Mouse (Mus musculus): ENCODE measurements around the gene Smdt1. TPM values are rescaled to one million over a fixed set of nuclear protein-coding genes. Genes with fewer than 3 reads are reported as not detected.

Gene Smdt1
- polyA plus RNA-seq, 1 experiment from 2014 or later, result 151 TPM

GRCm38 (mm10) chr15:82307107-82307506, 31.7 kb upstream of the Smdt1 start:
- no peaks in the 10 kb centered on the region for H3K36me3 ChIP-seq (replicated peaks; ENCODE audit: insufficient read depth, low read length)
- no peak overlapping the region for H3K4me2 ChIP-seq (ENCODE audit: low read depth, low read length)
- TF ChIP-seq EP300 (IDR thresholded peaks at IDR 0.05; ENCODE audit: low read depth), result no peak
- TF ChIP-seq CTCF (IDR thresholded peaks at IDR 0.05; ENCODE audit: low read depth), result no peak
- WGBS (ENCODE audit: insufficient replicate concordance), result 56% methylated on average over 3 of the region's 3 CpGs
- ATAC-seq (no peak), DNase-seq (no peak)
- no peak overlapping the region for H3K9ac ChIP-seq (replicated peaks)
- H3K27me3 ChIP-seq (ENCODE audit: insufficient read depth, low read length), result no peaks in the 10 kb centered on the region
- H3K27ac ChIP-seq (ENCODE audit: low read depth), result no peak overlapping the region
- H3K4me1 ChIP-seq (ENCODE audit: insufficient read depth), result no peaks in the 10 kb centered on the region
- H3K9me3 ChIP-seq (ENCODE audit: low read length), result no peaks in the 10 kb centered on the region
- no peak overlapping the region for H3K4me3 ChIP-seq (ENCODE audit: low read depth, low read length)

DNA sequence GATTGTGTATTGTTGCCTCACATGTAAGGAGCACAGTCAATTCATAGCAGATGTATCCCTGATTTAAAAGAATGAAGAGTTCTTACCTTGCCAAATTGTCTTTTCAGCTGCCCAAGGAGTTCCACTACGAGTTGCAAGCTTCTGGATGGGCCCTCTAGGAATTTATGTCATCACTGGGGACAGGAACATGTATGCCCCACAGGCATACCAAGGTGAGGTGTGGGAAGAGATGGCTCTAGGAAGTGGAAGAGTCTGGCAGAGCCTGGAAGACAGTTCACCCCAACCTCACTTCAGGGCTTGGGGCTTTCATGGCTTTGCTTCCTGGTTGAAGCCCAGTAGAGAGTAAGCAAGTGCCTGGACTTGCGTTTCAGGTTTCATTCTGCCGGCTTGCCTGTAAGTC, 30.3 kb upstream of the Smdt1 start:
- H3K36me3 ChIP-seq (replicated peaks; ENCODE audit: insufficient read depth, low read length), result no peaks in the 10 kb centered on the region
- H3K27ac ChIP-seq (ENCODE audit: low read depth), result no peak overlapping the region
- no peak overlapping the region for H3K4me3 ChIP-seq (ENCODE audit: low read depth, low read length)
- H3K4me2 ChIP-seq (ENCODE audit: low read depth, low read length), result no peak overlapping the region
- H3K4me1 ChIP-seq (ENCODE audit: insufficient read depth), result no peaks in the 10 kb centered on the region
- ATAC-seq (no peak), DNase-seq (no peak)
- H3K27me3 ChIP-seq (ENCODE audit: insufficient read depth, low read length), result no peaks in the 10 kb centered on the region
- WGBS (ENCODE audit: insufficient replicate concordance), result 76% methylated on average over 3 of the region's 3 CpGs
- H3K9me3 ChIP-seq (ENCODE audit: low read length), result no peaks in the 10 kb centered on the region
- TF ChIP-seq EP300 (IDR thresholded peaks at IDR 0.05; ENCODE audit: low read depth) (no peak), CTCF (IDR thresholded peaks at IDR 0.05; ENCODE audit: low read depth) (no peak)
- no peak overlapping the region for H3K9ac ChIP-seq (replicated peaks)

DNA sequence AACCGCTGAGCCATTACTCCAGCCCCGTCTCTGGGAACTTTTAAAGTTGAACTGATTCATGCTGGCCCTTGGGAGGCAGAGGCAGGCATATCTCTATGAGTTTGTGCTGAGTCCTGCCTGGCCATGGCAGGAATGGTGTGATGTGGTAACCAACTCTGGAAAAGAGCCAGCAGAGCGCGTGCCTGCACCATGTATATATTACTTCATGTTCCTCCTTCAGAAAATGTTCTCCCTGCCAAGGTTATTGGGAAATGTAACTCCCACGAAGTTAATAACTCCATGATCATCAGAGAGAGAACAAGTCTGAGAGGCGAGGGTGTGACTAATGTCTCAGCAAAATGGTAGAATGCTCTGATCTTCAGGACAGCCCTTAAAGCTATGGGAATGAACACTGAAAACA, 20.9 kb upstream of the Smdt1 start:
- H3K9ac ChIP-seq (replicated peaks), result no peak overlapping the region
- no peak for DNase-seq
- TF ChIP-seq EP300 (IDR thresholded peaks at IDR 0.05; ENCODE audit: low read depth) (no peak), CTCF (IDR thresholded peaks at IDR 0.05; ENCODE audit: low read depth) (no peak)
- no peak overlapping the region for H3K4me3 ChIP-seq (ENCODE audit: low read depth, low read length)
- no peaks in the 10 kb centered on the region for H3K4me1 ChIP-seq (ENCODE audit: insufficient read depth)
- H3K27ac ChIP-seq (ENCODE audit: low read depth), result no peak overlapping the region
- no peaks in the 10 kb centered on the region for H3K9me3 ChIP-seq (ENCODE audit: low read length)
- no peaks in the 10 kb centered on the region for H3K36me3 ChIP-seq (replicated peaks; ENCODE audit: insufficient read depth, low read length)
- H3K4me2 ChIP-seq (ENCODE audit: low read depth, low read length), result no peak overlapping the region
- H3K27me3 ChIP-seq (ENCODE audit: insufficient read depth, low read length), result no peaks in the 10 kb centered on the region
- 73% methylated on average over 6 of the region's 6 CpGs for WGBS (ENCODE audit: insufficient replicate concordance)
- no peak for ATAC-seq

- Histone ChIP-seq H3K4me2 (ENCODE audit: low read depth, low read length) (no peak overlapping the region), H3K4me1 (ENCODE audit: insufficient read depth) (no peaks in the 10 kb centered on the region), H3K36me3 (replicated peaks; ENCODE audit: insufficient read depth, low read length) (no peaks in the 10 kb centered on the region), H3K9me3 (ENCODE audit: low read length) (no peaks in the 10 kb centered on the region), H3K4me3 (ENCODE audit: low read depth, low read length) (no peak overlapping the region), H3K27me3 (ENCODE audit: insufficient read depth, low read length) (no peaks in the 10 kb centered on the region), H3K9ac (replicated peaks) (no peak overlapping the region), H3K27ac (ENCODE audit: low read depth) (no peak overlapping the region)
- 47% methylated on average over 1 of the region's 1 CpGs for WGBS (ENCODE audit: insufficient replicate concordance)
- no peak for TF ChIP-seq CTCF (IDR thresholded peaks at IDR 0.05; ENCODE audit: low read depth)
- TF ChIP-seq EP300 (IDR thresholded peaks at IDR 0.05; ENCODE audit: low read depth), result no peak
- no peak for ATAC-seq
- DNase-seq, result no peak
Observed at GRCm38 (mm10) chr15:82319613-82320012, 19.1 kb upstream of the Smdt1 start.

GRCm38 (mm10) chr15:82322195-82322594, 16.6 kb upstream of the Smdt1 start:
- no peaks in the 10 kb centered on the region for H3K4me1 ChIP-seq (ENCODE audit: insufficient read depth)
- H3K9me3 ChIP-seq (ENCODE audit: low read length), result no peaks in the 10 kb centered on the region
- H3K4me3 ChIP-seq (ENCODE audit: low read depth, low read length), result no peak overlapping the region
- H3K27ac ChIP-seq (ENCODE audit: low read depth), result no peak overlapping the region
- H3K36me3 ChIP-seq (replicated peaks; ENCODE audit: insufficient read depth, low read length), result no peaks in the 10 kb centered on the region
- DNase-seq (no peak), ATAC-seq (no peak)
- no peaks in the 10 kb centered on the region for H3K27me3 ChIP-seq (ENCODE audit: insufficient read depth, low read length)
- WGBS (ENCODE audit: insufficient replicate concordance), result 84% methylated on average over 8 of the region's 8 CpGs
- H3K4me2 ChIP-seq (ENCODE audit: low read depth, low read length), result no peak overlapping the region
- H3K9ac ChIP-seq (replicated peaks), result no peak overlapping the region
- TF ChIP-seq EP300 (IDR thresholded peaks at IDR 0.05; ENCODE audit: low read depth) (no peak), CTCF (IDR thresholded peaks at IDR 0.05; ENCODE audit: low read depth) (no peak)

GRCm38 (mm10) chr15:82325382-82325781, 13.4 kb upstream of the Smdt1 start:
- 71% methylated on average over 2 of the region's 2 CpGs for WGBS (ENCODE audit: insufficient replicate concordance)
- Histone ChIP-seq H3K27me3 (ENCODE audit: insufficient read depth, low read length) (no peaks in the 10 kb centered on the region), H3K9me3 (ENCODE audit: low read length) (no peaks in the 10 kb centered on the region), H3K4me1 (ENCODE audit: insufficient read depth) (no peaks in the 10 kb centered on the region), H3K27ac (ENCODE audit: low read depth) (no peak overlapping the region), H3K9ac (replicated peaks) (no peak overlapping the region), H3K4me3 (ENCODE audit: low read depth, low read length) (no peak overlapping the region), H3K4me2 (ENCODE audit: low read depth, low read length) (no peak overlapping the region), H3K36me3 (replicated peaks; ENCODE audit: insufficient read depth, low read length) (peaks cover 14% of the 10 kb centered on the region)
- no peak for DNase-seq
- no peak for ATAC-seq
- no peak for TF ChIP-seq EP300 (IDR thresholded peaks at IDR 0.05; ENCODE audit: low read depth)
- no peak for TF ChIP-seq CTCF (IDR thresholded peaks at IDR 0.05; ENCODE audit: low read depth)

DNA sequence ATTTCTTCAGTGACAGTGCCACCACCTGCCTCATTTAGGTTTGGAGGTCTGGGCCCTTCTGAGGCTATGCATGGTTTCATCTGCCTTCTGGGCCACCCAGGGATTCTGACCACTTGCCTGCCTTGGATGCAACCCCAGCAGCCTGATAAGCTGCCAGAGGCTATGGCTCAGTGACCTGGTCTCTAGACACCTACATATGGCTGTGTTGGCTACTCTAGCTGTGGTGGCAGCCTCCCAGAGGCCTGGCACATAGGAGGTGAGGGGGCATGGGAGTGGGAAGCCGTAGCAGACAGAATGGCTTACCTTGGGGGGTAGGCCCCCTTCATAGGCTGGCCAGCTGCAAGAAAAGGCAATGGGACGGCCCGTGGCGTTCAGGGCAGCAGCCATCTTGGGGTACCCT, 3.6 kb upstream of the Smdt1 start:
- no peak overlapping the region for H3K27ac ChIP-seq (ENCODE audit: low read depth)
- H3K9ac ChIP-seq (replicated peaks), result no peak overlapping the region
- TF ChIP-seq CTCF (IDR thresholded peaks at IDR 0.05; ENCODE audit: low read depth) (no peak), EP300 (IDR thresholded peaks at IDR 0.05; ENCODE audit: low read depth) (no peak)
- H3K4me3 ChIP-seq (ENCODE audit: low read depth, low read length), result no peak overlapping the region
- no peak for ATAC-seq
- 98% methylated on average over 4 of the region's 4 CpGs for WGBS (ENCODE audit: insufficient replicate concordance)
- no peak for DNase-seq
- H3K9me3 ChIP-seq (ENCODE audit: low read length), result no peaks in the 10 kb centered on the region
- peaks cover 29% of the 10 kb centered on the region for H3K4me1 ChIP-seq (ENCODE audit: insufficient read depth)
- peaks cover 44% of the 10 kb centered on the region for H3K36me3 ChIP-seq (replicated peaks; ENCODE audit: insufficient read depth, low read length)
- no peaks in the 10 kb centered on the region for H3K27me3 ChIP-seq (ENCODE audit: insufficient read depth, low read length)
- no peak overlapping the region for H3K4me2 ChIP-seq (ENCODE audit: low read depth, low read length)
